Mouse (Mus musculus): Measurements from ENCODE around the gene Diaph3.

Diaph3 gene

DNA sequence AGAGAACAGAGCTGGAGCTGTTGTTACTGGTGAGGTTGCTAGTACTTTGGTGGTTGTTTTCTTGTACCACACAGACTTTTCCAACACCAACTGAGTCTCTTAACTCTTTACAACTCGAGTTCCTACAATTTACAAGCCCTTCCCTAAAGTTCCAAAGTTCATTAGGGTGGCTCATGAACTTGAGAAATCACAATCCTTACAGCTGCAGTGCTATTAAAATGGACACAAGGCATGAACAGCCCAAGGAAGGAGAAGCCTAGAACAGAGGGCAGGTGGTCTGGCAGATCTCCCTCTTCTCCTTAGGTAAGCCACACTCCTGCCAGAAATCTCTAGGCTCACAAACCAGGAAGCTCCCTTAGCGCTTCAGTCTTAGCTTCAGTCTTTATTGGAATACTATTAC, 303.4 kb downstream of the Diaph3 start:
- DNase-seq: no peak

DNA sequence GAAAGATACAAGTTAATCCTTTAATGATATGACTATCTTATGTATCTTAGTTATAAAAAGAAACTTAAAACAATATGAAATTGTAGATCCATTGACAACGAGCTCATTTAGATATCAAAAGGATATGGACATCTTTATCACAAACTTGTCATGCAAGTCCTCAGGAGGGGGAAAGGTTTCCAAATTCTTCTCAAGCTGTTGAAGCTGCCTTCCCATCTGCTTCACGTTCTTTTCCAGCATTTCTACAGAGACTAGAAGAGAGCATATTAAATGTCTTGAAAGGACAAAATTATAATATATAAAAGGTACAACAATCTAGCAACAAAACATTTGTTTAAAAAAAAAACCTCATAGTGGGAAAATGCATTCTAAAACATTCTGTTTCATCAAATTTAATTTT, 306.2 kb downstream of the Diaph3 start:
- DNase-seq: no peak

DNA sequence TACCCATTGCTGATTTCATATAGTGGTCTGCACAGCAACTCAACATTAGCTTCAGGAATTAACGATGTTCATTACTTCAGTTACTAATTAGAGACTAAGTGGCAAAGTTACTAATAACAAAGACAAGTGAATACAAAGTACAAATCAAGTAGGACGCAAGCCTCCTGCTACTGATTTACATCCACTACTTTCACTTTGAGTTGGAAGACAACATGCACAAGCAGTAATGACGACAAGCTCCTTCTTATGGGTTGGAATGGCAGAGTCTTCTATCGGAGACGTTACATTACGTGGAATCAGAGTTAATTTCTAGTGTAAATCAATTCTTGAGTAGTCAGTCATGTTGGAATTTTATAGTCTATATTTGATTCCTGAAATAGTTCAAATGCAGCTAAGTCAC, 306.8 kb downstream of the Diaph3 start:
- no peak for DNase-seq

DNA sequence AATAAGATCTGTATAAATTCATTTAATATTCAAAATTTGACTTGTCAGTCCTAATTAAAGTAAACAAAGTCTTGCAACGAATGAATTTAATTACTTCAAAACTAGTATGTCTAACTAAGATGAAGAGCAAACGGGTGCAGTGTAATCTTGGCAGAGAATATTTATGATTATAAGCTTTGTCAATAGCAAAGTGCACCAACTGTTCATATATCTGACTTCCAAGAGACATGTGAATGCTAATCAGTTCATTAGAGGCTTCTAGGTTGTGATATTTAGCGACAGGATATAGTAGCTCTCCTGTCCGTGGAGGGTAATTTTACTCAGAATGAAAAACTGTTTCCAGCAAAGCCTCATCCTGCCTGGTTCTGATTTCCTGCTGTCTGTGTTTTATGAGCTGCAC, 308.0 kb downstream of the Diaph3 start:
- DNase-seq: no peak

DNA sequence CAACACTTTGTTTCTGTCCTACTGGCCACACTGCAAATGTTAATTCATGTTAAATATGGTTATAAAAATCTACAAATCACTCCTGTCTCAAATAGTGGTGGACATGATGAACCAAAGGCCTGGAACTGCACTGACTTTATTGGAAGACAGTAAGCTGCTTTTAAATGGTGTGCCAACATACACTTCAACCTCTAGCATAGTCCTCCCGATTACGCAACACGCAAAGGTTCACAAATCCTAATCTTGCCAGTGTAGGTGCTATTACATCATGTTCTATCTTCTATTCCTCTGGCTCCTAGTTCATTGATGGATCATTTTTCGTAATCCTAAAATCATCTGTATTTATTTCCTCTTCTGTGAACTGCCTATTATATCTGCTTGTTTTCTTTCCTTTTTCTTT, 324.8 kb downstream of the Diaph3 start:
- DNase-seq: no peak

DNA sequence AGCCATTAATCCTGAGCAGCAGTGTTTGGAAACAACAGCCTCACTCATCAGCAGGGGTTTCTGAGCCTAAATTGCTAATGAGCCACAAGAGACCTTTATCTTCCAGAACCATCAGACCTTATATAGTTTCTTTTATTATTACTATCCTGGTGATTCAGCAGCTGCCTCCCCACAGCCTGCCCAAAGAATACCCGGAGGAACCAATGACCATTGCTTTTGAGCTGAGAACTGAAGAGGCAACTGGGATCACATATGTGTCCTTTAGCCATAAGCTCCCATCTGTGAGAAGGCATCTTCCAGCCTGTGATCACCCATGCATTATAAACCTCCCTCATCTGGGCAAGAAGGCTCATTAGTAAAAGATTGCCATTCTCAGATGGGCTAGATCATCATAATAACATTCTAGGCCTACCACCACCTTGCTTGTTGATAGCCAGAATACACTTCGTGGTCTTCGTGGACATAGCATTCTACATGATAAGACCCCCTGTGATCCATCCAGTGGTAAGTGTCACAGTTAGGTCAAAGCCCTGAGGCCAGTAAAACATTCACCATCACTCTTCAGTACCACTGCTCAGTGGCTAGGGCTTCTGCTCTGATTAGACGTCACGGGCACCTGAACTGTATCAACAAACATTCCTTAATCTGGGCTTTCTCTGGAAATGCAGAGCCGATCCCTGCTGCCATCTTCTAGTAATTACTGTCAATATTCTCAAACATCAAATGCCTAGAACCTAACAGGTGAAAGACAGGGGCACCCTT, 352.0 kb downstream of the Diaph3 start:
- DNase-seq: no peak

DNA sequence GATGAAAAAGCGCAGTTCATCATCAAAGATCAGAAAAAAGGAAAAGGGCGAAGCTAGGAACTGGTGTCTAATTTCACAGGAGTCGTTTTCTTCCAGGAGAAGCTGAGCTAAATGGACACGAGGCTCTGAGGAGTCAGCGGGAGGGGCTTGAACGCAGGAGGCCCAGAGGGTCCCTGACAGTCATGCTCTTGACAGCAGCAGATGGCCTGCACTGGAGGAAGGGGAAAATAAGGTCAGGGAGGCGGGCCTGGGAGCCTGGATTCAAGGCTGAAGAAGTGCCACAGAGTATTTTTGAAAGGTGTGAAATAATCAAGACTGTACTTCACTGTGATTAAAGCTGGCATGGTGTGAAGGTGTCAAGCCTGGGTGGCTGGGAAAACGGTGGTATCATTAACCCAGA, 354.2 kb downstream of the Diaph3 start:
- no peak for DNase-seq

DNA sequence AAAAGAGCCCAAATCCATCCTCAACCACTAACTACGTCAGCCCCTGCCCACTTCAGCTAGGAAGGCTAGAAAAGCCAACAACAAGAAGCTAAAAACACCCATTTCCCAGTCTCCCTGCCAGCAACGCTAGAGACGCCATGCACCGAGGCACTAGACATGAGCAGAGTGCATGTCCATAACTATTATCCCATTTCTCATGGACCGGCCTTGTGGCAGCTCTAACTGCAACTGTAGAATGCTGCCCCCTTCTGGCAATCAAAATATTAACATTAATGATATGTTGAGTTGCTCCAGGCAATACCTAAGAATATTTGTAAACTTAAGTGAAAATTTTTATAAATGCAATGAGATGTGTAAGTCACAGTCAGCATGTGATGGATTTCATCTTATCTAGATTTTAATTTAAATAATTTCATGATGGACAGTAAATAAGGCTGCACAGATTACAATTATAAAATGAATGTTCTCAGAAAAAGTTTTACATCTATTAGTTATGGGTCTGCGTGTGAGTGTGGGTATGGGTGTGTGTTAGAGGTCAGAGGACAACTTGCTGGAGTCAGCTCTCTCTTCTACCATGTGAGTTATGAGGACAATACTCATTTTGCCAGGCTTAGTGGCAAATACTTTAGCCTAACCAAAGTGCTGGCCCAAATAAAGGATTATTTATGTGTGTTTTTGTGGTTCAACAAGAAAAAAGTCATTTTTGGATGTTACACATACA, 359.3 kb downstream of the Diaph3 start:
- peak; percentile 17 to 22 for DNase-seq

DNA sequence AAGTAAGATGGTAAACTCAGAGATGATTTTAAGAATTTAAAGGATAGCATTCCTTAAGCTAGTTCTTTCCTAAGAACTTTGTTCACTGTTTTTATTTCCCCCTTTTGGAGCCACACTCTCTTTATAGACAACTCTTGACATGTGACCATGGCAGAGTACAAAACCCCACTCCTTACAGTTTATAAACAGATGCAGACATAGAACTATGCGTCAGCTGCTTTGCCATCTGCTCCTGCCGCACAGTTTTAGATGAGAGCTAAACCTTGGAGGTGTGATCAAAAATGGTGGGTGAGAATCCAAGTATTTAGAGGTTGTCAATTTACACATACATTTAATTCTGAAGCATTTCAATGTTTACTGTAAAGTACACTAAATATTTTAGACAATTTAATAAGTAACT, 367.7 kb downstream of the Diaph3 start:
- no peak for DNase-seq

DNA sequence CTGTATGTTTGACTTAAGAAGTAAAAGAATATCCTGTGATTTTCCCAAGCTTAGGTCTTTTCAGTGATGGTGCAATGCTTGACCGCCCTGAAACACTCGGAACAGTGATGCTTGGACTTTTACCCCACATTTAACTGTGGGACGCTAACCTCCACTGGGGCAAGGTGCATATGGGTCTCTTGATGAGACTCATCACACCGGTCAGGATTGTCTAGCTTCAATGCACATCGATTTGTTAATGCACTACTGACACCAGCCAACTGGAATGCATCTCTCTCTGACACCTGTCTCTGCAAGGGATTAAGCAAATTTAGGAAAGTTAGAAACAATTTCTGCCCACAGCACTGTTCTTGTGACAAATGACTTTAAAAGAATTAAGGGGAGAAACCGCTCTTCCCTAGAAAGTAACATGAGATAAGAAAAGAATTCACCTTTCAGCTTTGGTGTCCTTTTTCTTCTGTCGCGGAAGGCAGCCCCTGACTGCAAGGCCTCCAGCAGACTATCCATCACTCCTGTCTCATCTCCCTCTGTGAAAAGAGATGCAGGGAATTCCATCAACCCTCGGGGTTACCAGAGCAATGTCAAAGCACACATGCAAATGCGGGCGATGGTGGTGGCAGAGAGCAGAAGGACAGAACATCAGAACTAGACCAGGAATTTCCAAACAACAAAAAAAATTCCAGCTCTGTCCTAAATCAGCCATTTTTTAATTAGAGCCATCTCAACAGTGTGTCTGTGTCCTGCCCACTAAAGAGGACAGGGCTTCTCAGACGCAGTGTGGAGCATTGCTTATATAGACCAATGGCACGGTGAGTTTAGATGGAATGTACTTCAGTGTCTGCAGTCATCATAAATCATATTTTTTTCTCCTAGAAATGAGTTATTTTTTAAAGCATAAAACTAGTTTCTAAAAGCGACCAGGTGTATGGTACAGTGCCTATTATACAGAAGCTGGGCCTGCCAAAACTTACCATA, 368.6 kb downstream of the Diaph3 start:
- DNase-seq: no peak

DNA sequence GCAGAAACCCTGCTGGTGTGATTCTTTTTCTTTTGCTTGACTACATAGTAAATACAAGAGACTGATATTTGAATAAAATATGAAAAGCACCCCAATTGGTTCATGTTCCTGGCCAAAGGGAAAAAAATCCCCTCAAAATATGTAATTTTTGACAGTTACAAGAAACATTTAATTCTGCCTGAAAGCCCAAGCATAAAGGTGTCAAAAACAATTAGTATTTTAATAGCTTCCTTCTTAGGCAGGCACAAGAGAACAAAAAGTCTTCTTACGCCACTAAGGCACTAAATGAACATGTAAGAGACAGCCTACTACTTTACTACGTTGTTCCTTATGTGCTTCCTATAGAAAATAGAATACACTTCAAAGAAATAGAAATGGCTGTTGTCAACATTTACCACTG, 376.7 kb downstream of the Diaph3 start:
- no peak for DNase-seq

DNA sequence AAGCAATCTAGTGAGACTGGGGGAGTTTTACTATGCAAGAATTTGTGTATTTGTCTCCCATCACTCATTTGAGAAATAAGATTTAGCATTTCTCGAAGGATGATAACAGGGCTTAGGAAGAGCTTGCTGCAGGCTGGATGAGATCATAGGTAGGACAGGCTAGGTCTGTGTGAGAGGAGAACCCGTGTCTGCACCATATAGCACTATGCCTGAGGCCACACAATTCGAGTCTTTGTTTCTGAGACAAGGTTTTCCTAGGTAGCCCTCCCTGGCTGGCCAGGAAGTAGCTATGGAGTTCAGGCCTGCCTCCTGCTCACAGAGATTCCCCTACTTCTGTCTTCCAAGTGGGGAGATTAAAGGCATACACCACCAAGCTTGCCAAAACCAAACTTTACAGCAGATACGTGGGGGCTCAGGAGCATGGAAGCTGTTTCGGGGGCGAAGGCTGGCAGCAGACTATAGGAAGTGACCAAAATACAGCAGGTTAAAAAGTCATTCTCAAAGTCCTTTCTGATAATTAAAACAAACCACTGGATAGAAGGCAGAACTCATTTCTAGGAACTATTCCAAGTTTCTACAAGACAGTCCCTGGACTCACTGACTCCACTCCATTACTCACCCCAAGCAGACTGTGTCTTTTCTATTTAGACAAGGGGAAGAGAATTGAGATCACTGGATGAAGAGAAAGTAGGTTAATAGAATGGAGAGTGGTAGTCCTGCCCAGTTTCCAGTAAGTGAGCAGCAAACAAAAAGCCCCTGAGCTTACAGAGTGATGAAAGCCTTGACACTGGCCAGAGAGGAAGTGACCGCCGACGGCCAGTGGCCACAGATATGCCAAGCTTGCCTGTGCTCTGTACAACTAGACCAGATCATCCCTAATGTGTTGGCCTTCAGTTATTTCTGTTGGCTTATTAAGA, 383.2 kb downstream of the Diaph3 start:
- DNase-seq: no peak

DNA sequence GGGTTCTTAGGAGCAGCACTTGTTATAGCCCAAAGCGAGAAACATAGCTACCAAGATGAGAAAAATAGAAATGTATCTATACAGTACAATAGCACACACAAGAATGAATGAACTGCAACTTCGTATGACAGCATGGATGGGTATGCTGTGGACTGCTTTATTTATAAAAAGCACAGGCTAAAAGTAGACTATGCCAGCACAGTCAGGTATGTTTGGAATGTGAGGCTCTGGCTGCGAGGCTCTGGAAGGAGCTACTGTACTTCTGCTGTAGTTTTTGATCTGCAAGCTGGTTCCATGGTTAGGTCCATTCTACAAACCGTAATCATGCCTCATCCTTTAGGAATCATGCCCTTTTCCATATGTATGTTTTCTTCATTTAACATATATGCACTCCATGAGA, 383.9 kb downstream of the Diaph3 start:
- no peak for DNase-seq

DNA sequence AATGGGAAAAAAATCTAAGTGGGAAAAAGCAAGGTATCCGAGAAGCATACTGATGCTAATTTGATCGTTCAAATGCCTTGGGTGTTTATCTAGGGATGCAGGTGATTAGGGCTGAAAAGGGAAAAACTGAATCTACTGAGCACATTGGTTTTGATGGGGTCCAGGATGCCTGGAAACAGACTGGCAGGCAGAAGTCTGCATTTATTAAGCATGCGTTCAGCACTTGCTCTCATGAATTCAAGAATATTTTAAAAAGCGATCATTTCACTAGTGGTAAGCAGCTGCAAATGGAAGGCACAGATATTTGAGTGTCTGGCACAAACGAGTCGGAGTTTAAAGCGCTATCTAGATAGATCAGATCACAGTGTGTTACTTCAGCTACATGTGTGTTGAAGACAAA, 390.7 kb downstream of the Diaph3 start:
- no peak for DNase-seq

DNA sequence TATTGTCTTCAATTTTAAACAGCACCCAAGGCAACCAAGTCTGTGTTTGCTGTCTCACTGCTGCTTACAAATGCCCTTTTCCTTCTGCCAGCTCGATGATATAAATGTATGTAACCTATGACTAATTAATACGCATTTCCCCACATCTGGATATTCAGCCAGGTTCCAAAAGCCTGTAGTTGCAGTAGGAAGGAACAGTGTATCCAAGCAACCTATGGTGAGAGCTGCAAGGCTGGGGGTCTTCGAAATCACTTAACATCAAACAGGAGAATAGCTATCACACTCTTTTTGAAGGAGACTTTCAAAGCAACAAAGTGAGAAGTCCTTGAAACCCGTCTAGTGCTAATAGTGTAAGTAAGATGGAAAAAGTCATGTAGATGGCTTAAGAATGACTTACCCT, 391.6 kb downstream of the Diaph3 start:
- no peak for DNase-seq

DNA sequence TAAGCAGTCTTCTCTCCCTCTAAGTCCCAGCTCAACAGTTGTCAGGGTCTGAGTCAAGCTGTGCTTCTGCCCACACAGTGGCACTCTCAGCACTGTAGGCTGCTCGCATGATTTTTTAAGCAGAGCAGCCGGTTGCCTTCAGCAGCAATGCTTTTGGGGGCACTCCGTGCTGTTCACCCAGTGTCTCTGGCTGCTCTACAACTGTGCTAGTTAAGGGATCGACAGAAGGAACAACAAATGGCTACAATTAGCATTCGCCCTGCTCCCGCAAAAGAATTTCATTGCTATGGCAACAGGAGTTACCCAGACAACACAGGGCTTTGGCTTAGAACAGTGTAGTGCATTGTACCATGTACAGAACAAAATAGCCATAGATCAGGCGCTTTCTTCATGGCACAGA, 392.2 kb downstream of the Diaph3 start:
- DNase-seq: no peak

DNA sequence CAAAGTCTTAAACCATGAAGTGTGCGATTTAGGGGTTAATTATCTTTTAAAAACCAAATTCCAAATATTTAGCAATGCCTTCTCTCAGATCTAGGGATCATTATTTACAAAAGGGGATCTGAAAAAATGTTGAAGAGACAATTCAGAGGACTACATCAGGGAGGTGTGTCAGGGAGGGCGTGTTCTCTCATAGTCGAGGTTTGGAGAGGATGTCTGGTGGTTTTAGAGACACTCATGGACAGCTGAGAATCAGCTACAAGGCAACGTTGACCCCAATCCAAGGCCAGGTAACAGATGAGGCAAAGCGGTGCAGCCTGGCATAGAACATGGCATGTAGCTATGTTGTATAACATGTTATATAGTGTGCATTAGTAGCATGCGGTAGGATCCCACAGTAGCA, 396.5 kb downstream of the Diaph3 start:
- no peak for DNase-seq

DNA sequence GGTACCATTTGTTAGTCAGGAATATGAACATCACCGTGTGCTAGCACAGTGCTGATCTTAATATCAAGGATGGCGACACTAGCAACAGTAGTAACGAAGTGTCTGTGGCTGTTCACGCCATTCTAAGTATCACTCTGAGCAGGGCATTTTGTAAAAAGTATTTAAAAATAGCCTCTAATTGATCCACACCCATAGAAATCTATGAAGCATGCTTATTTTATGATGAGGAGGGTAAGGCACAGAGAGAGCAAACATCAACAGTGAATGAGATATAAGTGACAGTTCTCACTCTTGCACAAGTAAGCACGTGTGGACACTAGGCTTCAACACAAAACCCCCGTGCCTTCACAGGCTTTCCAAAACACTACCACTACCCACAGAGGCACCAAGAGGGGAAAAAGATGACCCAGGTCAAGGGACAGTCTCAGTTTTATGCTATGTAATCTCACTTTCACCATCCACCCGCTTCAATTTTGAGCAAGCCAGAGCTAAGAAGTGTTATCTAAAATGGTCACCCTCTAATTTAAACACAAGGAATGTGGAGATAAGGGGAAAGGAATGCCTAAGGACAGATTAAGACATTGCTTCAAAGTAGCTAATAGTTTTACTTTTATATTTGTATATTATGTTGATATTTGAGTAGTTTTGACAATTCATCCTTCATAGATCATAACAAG, 399.0 kb downstream of the Diaph3 start:
- DNase-seq: no peak

DNA sequence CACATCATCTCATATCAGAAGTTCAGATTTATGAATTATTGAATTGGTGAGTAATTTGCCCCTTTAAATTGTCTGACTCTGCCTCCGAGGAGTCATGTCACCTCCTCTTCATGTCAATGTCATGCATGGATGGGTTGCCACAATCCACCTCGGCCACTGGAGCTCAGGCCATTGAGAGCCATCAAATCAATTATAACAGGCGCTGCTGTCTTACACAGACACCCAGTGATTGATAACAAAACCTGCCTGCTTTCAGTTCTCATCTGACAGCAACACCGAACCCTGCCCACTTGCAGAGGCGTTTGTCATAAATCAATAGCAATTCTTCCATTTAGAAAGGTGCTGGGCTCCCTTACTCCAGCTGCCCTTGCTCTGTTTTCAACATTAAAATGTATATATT, 402.1 kb downstream of the Diaph3 start:
- no peak for DNase-seq

DNA sequence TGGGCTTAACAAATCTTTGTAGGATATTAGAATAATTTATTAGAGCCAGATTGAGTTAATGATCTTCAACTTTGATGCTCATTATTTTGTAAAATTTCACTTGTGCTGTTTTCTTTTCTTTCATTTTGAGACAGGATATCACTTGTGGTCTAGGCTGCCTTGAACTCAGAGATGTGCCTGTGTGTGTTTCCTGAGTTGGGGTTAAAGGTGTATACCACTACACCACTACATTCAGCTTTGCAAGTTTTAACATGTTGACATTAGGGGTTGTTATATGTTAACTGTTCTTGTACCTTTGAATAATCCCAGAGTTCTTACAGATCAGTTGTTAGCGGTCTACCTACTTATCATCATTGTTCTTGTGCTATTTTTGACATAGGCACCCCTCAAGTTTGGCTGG, 404.4 kb downstream of the Diaph3 start:
- no peak for DNase-seq

DNA sequence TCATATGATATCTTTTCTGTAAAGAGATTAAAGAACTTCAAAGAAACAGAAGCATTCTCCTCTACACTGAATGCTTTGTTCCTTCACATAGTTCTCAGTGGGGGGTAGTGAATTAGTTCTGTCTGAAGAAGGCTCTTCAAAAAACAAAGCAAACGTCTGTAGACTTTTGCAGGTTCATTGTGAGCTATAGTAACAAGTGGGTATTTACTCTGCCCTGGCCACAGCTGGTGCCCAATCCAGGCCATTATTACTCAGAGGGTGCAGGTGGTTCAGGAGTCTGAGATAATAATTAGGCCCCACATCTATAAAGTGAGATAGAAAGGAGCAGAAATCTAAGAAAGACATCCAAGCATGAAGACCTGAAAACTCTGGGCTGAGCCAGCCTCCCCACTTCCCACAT, 409.7 kb downstream of the Diaph3 start:
- DNase-seq: no peak

DNA sequence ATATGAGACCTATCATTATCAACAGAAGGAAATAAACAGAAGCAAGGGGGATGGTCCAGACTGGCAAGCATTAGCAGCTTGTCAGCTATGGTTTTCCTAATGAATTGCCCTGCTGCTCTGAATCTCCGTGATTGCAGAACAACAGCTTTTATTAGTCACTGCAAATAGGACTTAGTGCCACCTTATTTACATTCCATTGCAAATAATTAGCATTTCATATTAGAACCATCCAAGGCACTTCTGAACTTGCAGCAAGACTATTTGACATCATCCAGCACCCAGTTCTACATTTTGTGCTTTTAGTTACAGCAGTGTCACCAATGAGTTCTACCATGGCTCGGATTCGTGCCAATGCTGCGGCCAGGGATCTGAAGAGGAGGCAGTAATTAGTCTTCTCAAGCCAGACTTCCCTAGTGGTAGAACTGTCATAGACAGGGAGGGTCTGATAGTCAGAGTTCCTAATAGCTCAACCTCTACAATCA, 411.4 kb downstream of the Diaph3 start:
- no peak for DNase-seq

Measured in B cell, adult 2 months (primary cell).